Mouse (Mus musculus) heart, adult 2 months (tissue): ENCODE data around the gene Nt5dc2.

Source experiments
- CTCF ChIP-seq: fragments of 200-600 bp; IDR thresholded peaks from 2 replicates; pipeline ENCODE4 v1.8.1; 2022; ENCODE audit warnings: antibody characterized with exemption, mild to moderate bottlenecking, moderate library complexity
- EP300 ChIP-seq: fragments of 200-500 bp; IDR thresholded peaks from 2 replicates; pipeline ENCODE4 v1.6.1; 2011; ENCODE audit warnings: low read depth, low read length, control low read depth; ENCODE audit not compliant: insufficient read depth
- POLR2A ChIP-seq: fragments of 200-500 bp; IDR thresholded peaks from 2 replicates; pipeline ENCODE4 v1.6.1; 2011; ENCODE audit warnings: mild to moderate bottlenecking, low read depth, low read length, control low read depth; ENCODE audit not compliant: insufficient read depth

DNA sequence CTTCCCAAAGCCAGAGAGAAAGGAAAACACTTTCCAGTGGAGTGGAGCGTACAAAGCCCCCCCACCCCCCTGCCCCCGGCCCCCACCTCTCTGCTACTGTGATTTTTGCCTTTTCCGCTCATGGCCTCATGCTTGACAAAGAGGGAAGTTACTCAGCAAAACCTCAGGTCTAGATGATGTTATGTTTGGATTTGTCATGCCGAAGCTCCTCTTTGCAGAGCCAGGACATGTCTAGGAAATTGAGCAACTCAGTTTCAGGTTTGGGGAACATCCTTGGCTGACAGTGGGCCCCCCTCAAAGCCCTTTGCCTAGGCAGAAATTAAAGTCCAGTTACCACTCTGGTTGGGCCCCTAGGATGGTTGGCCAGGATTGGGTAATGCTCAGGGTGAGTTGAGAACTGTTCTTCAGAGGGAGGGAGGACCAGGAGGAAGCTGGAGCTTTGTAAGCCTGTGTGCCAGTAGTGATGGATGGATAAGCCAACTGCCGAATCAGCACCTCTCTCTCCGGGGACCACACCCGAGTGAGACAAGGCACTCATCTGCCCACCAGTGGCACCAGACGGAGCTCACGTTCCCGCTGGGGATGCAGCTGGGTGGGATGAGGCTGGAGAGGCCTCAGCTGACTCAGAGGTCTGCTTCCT lies 35.3 kb downstream of the Nt5dc2 start:
- TF ChIP-seq EP300 (no peak), POLR2A (peak; percentile 52), CTCF (no peak)
